Mouse (Mus musculus): Measurements from ENCODE around the gene Armc12. TPM values are rescaled to one million over a fixed set of nuclear protein-coding genes. Genes with fewer than 3 reads are reported as not detected.
A peak's percentile ranks its signal among the peaks of the same experiment; 100 is the strongest.

The Armc12 gene
- not detected in 2 replicates for polyA plus RNA-seq (2014; fragmentation: Nextera tagmentation; extraction: Ambion mirVana)

GRCm38 (mm10) chr17:28530506-28530905, at the start of gene Armc12:
TSS of gene Armc12 (plus strand) at chr17:28530806.
- Histone ChIP-seq H3K9ac (ENCODE audit: low read depth, low read length) (no peak within 1 kb of the TSS), H3K4me2 (no peak within 1 kb of the TSS; the same call in 1 of the 2 replicates), H3K4me1 (replicated peaks; ENCODE audit: control insufficient read depth, insufficient read depth, low read length) (peaks cover 8% of the 10 kb centered on the region; the same call in 1 of the 2 replicates), H3K27me3 (replicated peaks; ENCODE audit: control insufficient read depth, insufficient read depth, low read length) (peaks cover 9% of the 10 kb centered on the region), H3K27ac (ENCODE audit: low read depth, low read length) (no peak within 1 kb of the TSS), H3K4me3 (ENCODE audit: low read depth, low read length) (no peak within 1 kb of the TSS), H3K9me3 (ENCODE audit: control insufficient read depth, low read length) (no peaks in the 10 kb centered on the region), H3K36me3 (ENCODE audit: control insufficient read depth, insufficient read depth, low read length) (no peaks in the 10 kb centered on the region)
- WGBS, result 88% methylated on average over 6 of the region's 6 CpGs
- DNase-seq (ENCODE audit: low spot score) (no peak), ATAC-seq (replicated peaks; ENCODE audit: low FRiP score) (no peak)

DNA sequence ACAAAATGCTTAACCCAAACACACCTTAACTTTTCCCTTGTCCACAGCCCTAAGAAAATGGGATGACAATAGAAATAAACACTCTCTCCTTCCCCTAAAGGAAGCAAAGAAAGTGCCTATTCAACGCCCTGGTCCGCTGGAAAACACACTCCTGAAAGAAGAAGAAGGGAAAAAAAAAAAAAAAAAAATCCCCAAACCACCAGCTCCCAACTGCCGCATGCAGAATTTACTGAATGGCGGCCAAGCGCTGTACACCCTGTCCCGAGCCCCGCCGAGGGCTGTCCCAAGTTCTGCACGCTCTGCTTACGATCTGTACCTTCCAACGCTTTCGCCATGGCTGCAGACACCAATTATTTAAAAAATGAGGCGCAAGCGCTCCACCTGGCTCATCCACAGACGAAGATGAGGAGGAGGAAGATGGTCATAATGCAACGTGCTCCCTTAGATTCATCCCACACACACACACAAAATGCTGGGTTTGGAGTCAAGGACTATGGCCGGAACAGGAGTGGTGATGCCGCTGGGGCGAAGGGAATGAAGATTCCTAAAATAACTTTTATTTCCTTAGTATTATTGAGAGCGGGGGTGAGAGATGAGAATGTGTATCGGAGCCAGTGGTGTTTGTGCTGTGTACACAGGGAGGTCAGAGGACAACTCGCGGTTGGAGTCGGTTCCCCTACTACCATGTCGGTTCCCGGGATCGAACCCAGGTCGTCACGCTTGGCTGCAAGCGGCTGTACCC, 45.7 kb upstream of the Armc12 start:
- H3K4me1 ChIP-seq (replicated peaks; ENCODE audit: control insufficient read depth, insufficient read depth, low read length), result peaks cover 12% of the 10 kb centered on the region; the same call in 1 of the 2 replicates
- peak overlapping the region; percentile 83 for H3K9ac ChIP-seq (ENCODE audit: low read depth, low read length)
- no peaks in the 10 kb centered on the region for H3K9me3 ChIP-seq (ENCODE audit: control insufficient read depth, low read length)
- peak overlapping the region; percentile 87 for H3K4me2 ChIP-seq
- ATAC-seq (replicated peaks; ENCODE audit: low FRiP score) (0 out of 2 replicates have a peak, but pooled peaks have one; percentile 6), DNase-seq (ENCODE audit: low spot score) (peak; percentile 74)
- no peaks in the 10 kb centered on the region for H3K27me3 ChIP-seq (replicated peaks; ENCODE audit: control insufficient read depth, insufficient read depth, low read length)
- peak overlapping the region; percentile 92 for H3K4me3 ChIP-seq (ENCODE audit: low read depth, low read length)
- WGBS, result 9% methylated on average over 30 of the region's 30 CpGs
- H3K27ac ChIP-seq (ENCODE audit: low read depth, low read length), result peak overlapping the region; percentile 72; the same call in 1 of the 2 replicates
- H3K36me3 ChIP-seq (ENCODE audit: control insufficient read depth, insufficient read depth, low read length), result no peaks in the 10 kb centered on the region

DNA sequence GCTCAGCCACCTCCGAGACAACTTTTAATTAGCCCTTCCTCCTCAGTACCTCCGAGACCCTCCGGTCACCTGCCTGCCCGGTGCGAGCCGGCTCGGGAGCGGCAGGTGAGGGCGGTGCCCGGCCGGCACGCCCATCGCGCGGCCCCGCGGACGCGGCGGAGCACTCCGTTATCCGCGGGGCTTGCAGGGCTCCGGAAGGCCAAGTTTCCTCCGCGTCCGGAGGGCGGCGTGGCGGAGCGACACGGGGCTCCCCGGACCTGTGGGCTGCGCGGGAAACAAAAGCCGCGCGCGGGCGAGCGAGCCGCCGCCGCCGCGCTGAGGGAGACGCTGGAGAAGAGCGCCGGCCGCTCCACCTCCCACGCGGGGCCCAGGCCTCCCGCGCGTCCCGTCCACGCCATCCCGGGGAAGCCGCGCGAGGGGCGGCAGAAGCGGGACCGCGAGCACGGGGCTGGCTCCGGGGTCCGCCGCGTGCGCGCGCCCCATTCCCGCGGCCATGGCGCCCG, 45.1 kb upstream of the Armc12 start:
- H3K9me3 ChIP-seq (ENCODE audit: control insufficient read depth, low read length), result no peaks in the 10 kb centered on the region
- H3K27me3 ChIP-seq (replicated peaks; ENCODE audit: control insufficient read depth, insufficient read depth, low read length), result no peaks in the 10 kb centered on the region
- H3K4me2 ChIP-seq, result peak overlapping the region; percentile 87
- H3K36me3 ChIP-seq (ENCODE audit: control insufficient read depth, insufficient read depth, low read length), result no peaks in the 10 kb centered on the region
- H3K4me3 ChIP-seq (ENCODE audit: low read depth, low read length), result peak overlapping the region; percentile 92
- DNase-seq (ENCODE audit: low spot score) (no peak), ATAC-seq (replicated peaks; ENCODE audit: low FRiP score) (peak; percentile 26)
- peak overlapping the region; percentile 72 for H3K27ac ChIP-seq (ENCODE audit: low read depth, low read length)
- under 1% methylated on average over 72 of the region's 77 CpGs for WGBS
- H3K9ac ChIP-seq (ENCODE audit: low read depth, low read length), result peak overlapping the region; percentile 83
- H3K4me1 ChIP-seq (replicated peaks; ENCODE audit: control insufficient read depth, insufficient read depth, low read length), result peaks cover 12% of the 10 kb centered on the region; the same call in 1 of the 2 replicates

GRCm38 (mm10) chr17:28485977-28486400, 44.6 kb upstream of the Armc12 start:
- no peaks in the 10 kb centered on the region for H3K36me3 ChIP-seq (ENCODE audit: control insufficient read depth, insufficient read depth, low read length)
- H3K27ac ChIP-seq (ENCODE audit: low read depth, low read length), result peak overlapping the region; percentile 72
- peak overlapping the region; percentile 87 for H3K4me2 ChIP-seq
- WGBS, result 0% methylated on average over 43 of the region's 58 CpGs
- peak overlapping the region; percentile 92 for H3K4me3 ChIP-seq (ENCODE audit: low read depth, low read length)
- H3K9me3 ChIP-seq (ENCODE audit: control insufficient read depth, low read length), result no peaks in the 10 kb centered on the region
- DNase-seq (ENCODE audit: low spot score), result peak; percentile 98
- peak overlapping the region; percentile 83 for H3K9ac ChIP-seq (ENCODE audit: low read depth, low read length)
- H3K4me1 ChIP-seq (replicated peaks; ENCODE audit: control insufficient read depth, insufficient read depth, low read length), result peaks cover 12% of the 10 kb centered on the region; the same call in 1 of the 2 replicates
- no peaks in the 10 kb centered on the region for H3K27me3 ChIP-seq (replicated peaks; ENCODE audit: control insufficient read depth, insufficient read depth, low read length)
- peak; percentile 99 for ATAC-seq (replicated peaks; ENCODE audit: low FRiP score)

GRCm38 (mm10) chr17:28486720-28487119, 43.9 kb upstream of the Armc12 start:
- DNase-seq (ENCODE audit: low spot score), result no peak
- WGBS, result 72% methylated on average over 6 of the region's 6 CpGs
- ATAC-seq (replicated peaks; ENCODE audit: low FRiP score), result no peak
- H3K36me3 ChIP-seq (ENCODE audit: control insufficient read depth, insufficient read depth, low read length), result no peaks in the 10 kb centered on the region
- H3K9me3 ChIP-seq (ENCODE audit: control insufficient read depth, low read length), result no peaks in the 10 kb centered on the region
- peaks cover 12% of the 10 kb centered on the region; the same call in 1 of the 2 replicates for H3K4me1 ChIP-seq (replicated peaks; ENCODE audit: control insufficient read depth, insufficient read depth, low read length)
- peak overlapping the region; percentile 72; the same call in 1 of the 2 replicates for H3K27ac ChIP-seq (ENCODE audit: low read depth, low read length)
- H3K4me3 ChIP-seq (ENCODE audit: low read depth, low read length), result no peak overlapping the region
- H3K9ac ChIP-seq (ENCODE audit: low read depth, low read length), result no peak overlapping the region
- H3K4me2 ChIP-seq, result peak overlapping the region; percentile 87; the same call in 1 of the 2 replicates
- no peaks in the 10 kb centered on the region for H3K27me3 ChIP-seq (replicated peaks; ENCODE audit: control insufficient read depth, insufficient read depth, low read length)

GRCm38 (mm10) chr17:28487584-28488257, 42.9 kb upstream of the Armc12 start:
- no peak for DNase-seq (ENCODE audit: low spot score)
- no peak for ATAC-seq (replicated peaks; ENCODE audit: low FRiP score)
- Histone ChIP-seq H3K9me3 (ENCODE audit: control insufficient read depth, low read length) (no peaks in the 10 kb centered on the region), H3K4me3 (ENCODE audit: low read depth, low read length) (no peak overlapping the region), H3K4me1 (replicated peaks; ENCODE audit: control insufficient read depth, insufficient read depth, low read length) (peaks cover 12% of the 10 kb centered on the region; the same call in 1 of the 2 replicates), H3K4me2 (no peak overlapping the region), H3K27me3 (replicated peaks; ENCODE audit: control insufficient read depth, insufficient read depth, low read length) (no peaks in the 10 kb centered on the region), H3K9ac (ENCODE audit: low read depth, low read length) (no peak overlapping the region), H3K27ac (ENCODE audit: low read depth, low read length) (no peak overlapping the region), H3K36me3 (ENCODE audit: control insufficient read depth, insufficient read depth, low read length) (no peaks in the 10 kb centered on the region)
- WGBS, result 88% methylated on average over 18 of the region's 18 CpGs

- Histone ChIP-seq H3K27me3 (replicated peaks; ENCODE audit: control insufficient read depth, insufficient read depth, low read length) (no peaks in the 10 kb centered on the region), H3K27ac (ENCODE audit: low read depth, low read length) (no peak overlapping the region), H3K4me1 (replicated peaks; ENCODE audit: control insufficient read depth, insufficient read depth, low read length) (peaks cover 12% of the 10 kb centered on the region; the same call in 1 of the 2 replicates), H3K9me3 (ENCODE audit: control insufficient read depth, low read length) (no peaks in the 10 kb centered on the region), H3K9ac (ENCODE audit: low read depth, low read length) (no peak overlapping the region), H3K4me3 (ENCODE audit: low read depth, low read length) (no peak overlapping the region), H3K36me3 (ENCODE audit: control insufficient read depth, insufficient read depth, low read length) (no peaks in the 10 kb centered on the region), H3K4me2 (no peak overlapping the region)
- ATAC-seq (replicated peaks; ENCODE audit: low FRiP score), result no peak
- no peak for DNase-seq (ENCODE audit: low spot score)
- 53% methylated on average over 7 of the region's 7 CpGs for WGBS
These were observed 42.2 kb upstream of the Armc12 start for GRCm38 (mm10) chr17:28488258-28489013.
